Mouse (Mus musculus): ENCODE measurements around the gene Qser1.

GRCm38 (mm10) chr2:104732033-104732444, 84.5 kb downstream of the Qser1 start:
- no peak for TF ChIP-seq CTCF (IDR thresholded peaks at IDR 0.05; ENCODE audit: borderline replicate concordance, insufficient read depth, low read length)
- no peak for TF ChIP-seq POLR2A (IDR thresholded peaks at IDR 0.05; ENCODE audit: low read depth, low read length)
